Mouse (Mus musculus) testis, adult 2 months (tissue): ENCODE data around the gene Cux2. TPM values are rescaled to one million over a fixed set of nuclear protein-coding genes. Genes with fewer than 3 reads are reported as not detected.

Experiments used
- H3K27ac ChIP-seq: fragments of 200-500 bp; 2 replicates; pipeline ENCODE4 v1.5.1; 2012; ENCODE audit warnings: low read depth, low read length; ENCODE audit not compliant: control insufficient read depth, insufficient read depth
- H3K27me3 ChIP-seq: fragments of 200-500 bp; 2 replicates; pipeline ENCODE4 v1.6.1; 2012; ENCODE audit warnings: mild to moderate bottlenecking, low read length, moderate library complexity; ENCODE audit not compliant: control insufficient read depth, insufficient read depth
- H3K36me3 ChIP-seq: fragments of 200-500 bp; 2 replicates; pipeline ENCODE4 v1.6.1; 2012; ENCODE audit warnings: mild to moderate bottlenecking, low read length; ENCODE audit not compliant: control insufficient read depth, insufficient read depth
- H3K4me1 ChIP-seq: fragments of 200-500 bp; 2 replicates; pipeline ENCODE4 v1.6.1; 2012; ENCODE audit warnings: low read length; ENCODE audit not compliant: control insufficient read depth, insufficient read depth
- H3K4me3 ChIP-seq: fragments of 200-500 bp; 2 replicates; pipeline ENCODE4 v1.5.1; 2012; ENCODE audit warnings: low read depth, mild to moderate bottlenecking, low read length, moderate library complexity, mixed read lengths; ENCODE audit not compliant: control insufficient read depth
- CTCF ChIP-seq: fragments of 200-500 bp; IDR thresholded peaks from 2 replicates; pipeline ENCODE4 v1.5.1; 2012; ENCODE audit warnings: low read depth, mild to moderate bottlenecking, inconsistent platforms, low read length, moderate library complexity; ENCODE audit not compliant: control insufficient read depth, insufficient read depth, insufficient replicate concordance
- POLR2A ChIP-seq: fragments of 200-500 bp; IDR thresholded peaks from 2 replicates; pipeline ENCODE4 v1.6.1; 2012; ENCODE audit warnings: low read depth, mild to moderate bottlenecking, inconsistent platforms, low read length, moderate library complexity; ENCODE audit not compliant: control insufficient read depth
- polyA plus RNA-seq: library from polyadenylated mRNA; depleted of rRNA; stranded (reverse); fragments of >200 nt; gene quantifications from 2 replicates; pipeline ENCODE4 v1.2.3, GENCODE M21; 2012

Cux2 gene
- polyA plus RNA-seq, 1 experiment = 7.5 TPM

DNA sequence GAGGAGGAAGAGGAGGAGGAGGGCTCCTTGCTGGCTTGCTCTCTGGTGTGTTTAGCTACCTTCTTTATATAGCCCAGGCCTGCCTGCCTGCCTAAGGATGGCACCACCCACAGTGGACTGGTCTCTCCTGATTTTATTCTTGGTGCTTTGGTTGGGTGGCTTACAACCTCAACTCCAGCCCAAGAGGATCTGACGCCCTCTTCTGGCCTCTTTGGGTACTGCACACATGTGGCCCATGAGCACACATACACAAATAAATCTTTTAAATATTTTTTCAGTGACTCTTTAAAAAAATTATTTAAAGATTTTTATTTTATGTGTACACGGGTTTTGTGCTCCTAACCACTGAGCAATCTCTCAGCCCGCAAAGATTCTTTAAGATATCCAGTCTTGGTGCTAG, 25.8 kb upstream of the Cux2 start:
- Histone ChIP-seq H3K27me3 (no peaks in the 10 kb centered on the region), H3K4me3 (no peak overlapping the region), H3K27ac (no peak overlapping the region), H3K36me3 (no peaks in the 10 kb centered on the region), H3K4me1 (peaks cover 16% of the 10 kb centered on the region)
- TF ChIP-seq POLR2A (no peak), CTCF (peak; percentile 72; the same call in 1 of the 2 replicates)

DNA sequence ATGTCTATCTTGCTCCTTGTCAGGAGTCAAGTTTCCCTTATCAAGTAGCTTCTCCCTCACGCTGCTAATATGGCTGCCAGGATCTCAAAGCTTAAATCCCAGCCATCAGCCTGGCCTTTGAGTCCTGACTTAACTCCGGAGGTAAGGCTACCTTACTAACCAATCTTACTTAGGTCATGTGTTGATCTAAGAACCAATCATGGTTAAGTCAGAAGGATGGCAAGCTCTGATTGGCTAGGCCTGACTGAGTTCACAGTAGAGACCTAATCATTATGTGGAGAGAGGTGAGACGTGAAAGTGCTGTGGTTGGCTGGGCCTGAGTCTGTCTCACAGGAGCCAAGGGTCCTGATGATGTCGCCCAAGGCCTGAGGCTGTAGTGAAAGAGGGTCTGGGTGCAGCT, 22.1 kb upstream of the Cux2 start:
- H3K4me1 ChIP-seq = peaks cover 19% of the 10 kb centered on the region
- H3K36me3 ChIP-seq = no peaks in the 10 kb centered on the region
- no peak overlapping the region for H3K27ac ChIP-seq
- no peaks in the 10 kb centered on the region for H3K27me3 ChIP-seq
- H3K4me3 ChIP-seq = no peak overlapping the region
- TF ChIP-seq CTCF = no peak
- no peak for TF ChIP-seq POLR2A

DNA sequence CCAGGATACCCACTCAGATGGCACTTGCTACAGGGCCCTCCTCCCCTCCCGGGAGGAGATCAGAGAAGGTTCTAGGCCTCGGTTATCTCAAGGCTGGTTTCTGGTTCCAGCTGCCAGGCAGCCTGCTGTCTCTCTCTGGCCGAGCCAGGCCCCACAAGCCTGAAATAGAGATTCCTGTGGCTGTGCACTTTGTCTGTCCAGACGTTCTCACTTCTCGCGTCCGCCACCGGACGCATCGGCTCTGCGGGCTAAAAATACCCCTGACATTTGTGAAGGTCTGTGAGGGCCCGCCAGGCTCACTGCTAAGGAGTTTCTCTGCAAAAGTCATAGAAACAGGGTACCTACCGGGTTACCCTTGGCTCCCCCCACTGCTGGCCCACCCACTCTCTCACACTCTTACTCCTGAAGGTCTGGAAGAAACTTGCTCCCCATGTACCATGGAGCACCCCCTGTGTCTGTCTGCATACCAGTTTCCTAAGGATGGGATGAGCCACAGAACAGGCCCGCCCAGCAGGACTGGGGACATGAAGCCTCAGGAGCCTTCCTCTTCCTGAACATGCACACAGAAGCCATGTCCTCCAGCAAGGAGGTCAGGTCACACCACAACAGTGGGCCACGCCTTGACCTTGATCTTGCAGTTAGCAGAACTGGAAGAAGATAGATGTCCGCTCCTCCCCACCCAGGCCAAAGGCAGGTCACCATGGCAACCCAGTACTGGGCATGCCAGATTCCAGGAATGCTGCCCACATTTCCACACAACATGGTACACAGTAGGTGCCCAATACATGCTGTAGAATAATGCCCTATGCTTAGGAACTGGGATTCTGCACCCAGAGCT, 21.3 kb upstream of the Cux2 start:
- Histone ChIP-seq H3K27ac (no peak overlapping the region), H3K27me3 (no peaks in the 10 kb centered on the region), H3K36me3 (no peaks in the 10 kb centered on the region), H3K4me3 (no peak overlapping the region), H3K4me1 (peaks cover 19% of the 10 kb centered on the region)
- TF ChIP-seq CTCF (no peak), POLR2A (no peak)

DNA sequence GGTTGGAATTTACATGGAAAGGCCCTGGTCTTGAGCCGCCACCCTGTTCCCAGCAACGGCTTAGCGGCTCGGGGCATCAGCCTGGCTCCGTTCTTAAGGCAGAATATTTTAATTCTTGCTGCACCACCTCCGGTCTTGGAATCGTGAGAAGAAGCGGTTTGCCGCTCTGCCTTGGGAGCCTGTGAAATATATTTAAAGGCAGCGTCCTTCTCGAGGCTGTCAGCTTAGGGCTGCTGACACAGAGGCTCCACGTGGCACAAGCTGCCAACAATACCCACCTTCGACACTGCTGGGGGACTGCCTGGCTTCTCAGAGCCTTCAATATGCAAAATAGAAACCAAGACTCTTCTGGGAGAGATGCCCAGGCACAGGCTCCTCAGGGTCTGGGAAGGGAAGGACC, 18.7 kb upstream of the Cux2 start:
- Histone ChIP-seq H3K27ac (0 out of 2 replicates have a peak overlapping the region, but pooled peaks have one; percentile 1), H3K4me1 (peaks cover 21% of the 10 kb centered on the region), H3K36me3 (no peaks in the 10 kb centered on the region), H3K27me3 (no peaks in the 10 kb centered on the region), H3K4me3 (no peak overlapping the region)
- no peak for TF ChIP-seq CTCF
- no peak for TF ChIP-seq POLR2A

DNA sequence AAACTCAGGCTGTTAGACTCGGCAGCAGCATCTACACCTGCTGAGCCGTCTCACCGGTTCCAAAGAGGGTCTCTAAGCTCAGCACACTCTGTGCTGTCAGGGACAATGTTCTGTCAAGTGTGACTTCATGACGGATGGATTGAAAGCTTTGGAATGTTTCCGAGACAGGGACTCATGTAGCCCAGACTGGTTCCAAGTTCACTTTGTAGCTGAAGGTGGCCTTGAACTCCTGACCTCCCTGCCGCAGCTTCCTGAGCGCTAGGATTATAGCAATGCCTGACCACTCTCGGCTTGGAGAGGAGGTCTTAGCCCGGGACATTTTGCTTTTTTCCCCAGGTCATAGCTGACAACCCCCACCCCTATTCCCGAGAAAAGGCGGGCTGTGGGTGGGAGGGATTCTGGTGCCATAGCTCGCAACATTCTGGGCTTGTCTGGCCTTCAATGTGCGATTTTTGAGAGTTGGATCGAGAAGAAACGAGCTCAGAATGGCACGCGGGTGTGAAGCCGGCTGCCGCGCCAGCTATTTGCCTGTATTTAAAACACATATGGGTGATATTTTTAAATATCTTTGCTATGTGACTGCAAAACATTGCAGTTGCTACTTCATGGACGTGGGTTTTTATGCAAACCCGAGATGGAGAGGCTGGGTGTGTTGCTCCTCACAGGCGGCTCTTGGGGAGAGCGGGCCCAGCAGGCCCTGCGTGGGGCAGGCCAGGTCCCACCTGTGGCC, 13.5 kb upstream of the Cux2 start:
- Histone ChIP-seq H3K36me3 (no peaks in the 10 kb centered on the region), H3K27ac (peak overlapping the region; percentile 33; the same call in 1 of the 2 replicates), H3K4me1 (peaks cover 26% of the 10 kb centered on the region), H3K4me3 (peak overlapping the region; percentile 69), H3K27me3 (no peaks in the 10 kb centered on the region)
- TF ChIP-seq POLR2A = no peak
- TF ChIP-seq CTCF = no peak

DNA sequence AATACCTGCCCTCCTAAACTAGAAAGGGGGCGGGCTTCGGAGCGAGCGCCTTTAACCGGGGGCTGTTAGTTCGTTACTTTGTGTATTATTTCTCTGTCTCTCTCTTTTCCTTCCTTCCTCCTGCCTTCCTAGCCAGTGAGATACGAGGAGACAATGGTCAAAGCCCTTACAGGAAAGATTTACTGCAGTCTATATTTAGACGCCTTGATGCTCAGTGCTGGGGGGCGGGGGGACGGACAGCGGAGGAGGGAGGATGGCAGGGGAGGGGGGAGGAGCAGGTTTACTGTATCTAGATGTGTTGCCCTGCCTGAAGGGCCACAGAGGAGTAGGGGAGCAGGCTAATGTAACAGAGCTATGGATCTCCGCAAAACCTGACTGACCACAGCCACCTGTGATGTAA, 12.6 kb upstream of the Cux2 start:
- peaks cover 24% of the 10 kb centered on the region for H3K4me1 ChIP-seq
- peak overlapping the region; percentile 47 for H3K4me3 ChIP-seq
- TF ChIP-seq CTCF (no peak), POLR2A (no peak; the same call in 1 of the 2 replicates)
- no peak overlapping the region; the same call in 1 of the 2 replicates for H3K27ac ChIP-seq
- H3K27me3 ChIP-seq = no peaks in the 10 kb centered on the region
- H3K36me3 ChIP-seq = no peaks in the 10 kb centered on the region

DNA sequence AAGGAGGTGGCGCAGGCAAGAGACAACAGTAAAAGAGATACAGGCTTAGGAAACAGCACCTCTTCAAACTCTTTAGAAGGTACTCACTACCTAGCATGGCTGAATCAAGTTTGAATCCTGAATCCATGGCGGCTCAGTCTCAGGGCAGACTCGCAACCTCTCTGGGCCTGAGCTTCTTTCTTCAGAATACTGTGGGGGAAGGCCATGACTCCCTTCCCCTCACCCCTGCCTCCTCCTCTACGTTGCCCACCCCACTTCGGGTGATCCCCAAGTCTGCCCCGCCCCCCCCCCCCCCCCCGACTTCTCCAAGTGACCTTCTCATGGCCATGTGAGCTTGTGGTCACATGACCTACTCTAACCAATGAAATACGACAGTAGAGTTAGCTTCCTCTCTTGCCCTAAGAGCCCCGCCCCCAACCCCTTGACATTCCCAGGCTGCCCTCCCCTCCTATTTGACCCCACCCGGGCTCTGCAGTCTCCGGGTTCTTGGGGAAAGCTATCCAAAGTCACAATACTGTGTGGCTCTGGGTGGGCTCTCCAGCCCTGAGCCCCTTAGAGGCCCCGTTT, 10.9 kb upstream of the Cux2 start:
- Histone ChIP-seq H3K27me3 (no peaks in the 10 kb centered on the region), H3K36me3 (no peaks in the 10 kb centered on the region), H3K4me1 (peaks cover 24% of the 10 kb centered on the region), H3K4me3 (no peak overlapping the region), H3K27ac (no peak overlapping the region)
- TF ChIP-seq POLR2A = no peak
- TF ChIP-seq CTCF = no peak
